Mouse (Mus musculus) neural tube, embryonic 14.5 days (tissue): ENCODE measurements around the gene Rundc3a. TPM values are rescaled to one million over a fixed set of nuclear protein-coding genes. Genes with fewer than 3 reads are reported as not detected.

Source experiments
- ATAC-seq: fragments of 200-750 bp; cut with Nextera tagmentation; 2 replicates; pipeline ENCODE4 v1.8.0; 2017; ENCODE audit warnings: low read depth, mild to moderate bottlenecking, moderate TSS enrichment, moderate library complexity
- H3K27ac ChIP-seq: fragments of 300-500 bp; sonication (generic); 2 replicates; pipeline ENCODE4 v1.5.1; 2014; ENCODE audit warnings: low read depth, mild to moderate bottlenecking, control low read depth, low read length, moderate library complexity, mixed read lengths
- H3K27me3 ChIP-seq: fragments of 300-500 bp; sonication (generic); 2 replicates; pipeline ENCODE4 v1.6.1; 2014; ENCODE audit warnings: low read length; ENCODE audit not compliant: control insufficient read depth, insufficient read depth
- H3K36me3 ChIP-seq: fragments of 300-500 bp; sonication (generic); 2 replicates; pipeline ENCODE4 v1.6.1; 2014; ENCODE audit warnings: low read length, mixed read lengths; ENCODE audit not compliant: control insufficient read depth, insufficient read depth
- H3K4me1 ChIP-seq: fragments of 300-500 bp; sonication (generic); 2 replicates; pipeline ENCODE4 v1.6.1; 2014; ENCODE audit warnings: low read length; ENCODE audit not compliant: control insufficient read depth, insufficient read depth
- H3K4me2 ChIP-seq: fragments of 300-500 bp; sonication (generic); 2 replicates; pipeline ENCODE4 v1.6.1; 2014; ENCODE audit warnings: mild to moderate bottlenecking, low read depth, low read length, control low read depth
- H3K4me3 ChIP-seq: fragments of 300-500 bp; sonication (generic); 2 replicates; pipeline ENCODE4 v1.5.1; 2014; ENCODE audit warnings: low read depth, low read length, control low read depth, mixed read lengths
- H3K9ac ChIP-seq: fragments of 300-500 bp; sonication (generic); replicated peaks from 2 replicates; pipeline ENCODE4 v1.6.1; 2014; ENCODE audit warnings: low read depth, mild to moderate bottlenecking, control low read depth, low read length, mixed read lengths
- H3K9me3 ChIP-seq: fragments of 300-500 bp; sonication (generic); 2 replicates; pipeline ENCODE4 v1.6.1; 2016; ENCODE audit warnings: low read length; ENCODE audit not compliant: control insufficient read depth
- WGBS: fragments of 180-500 bp; shearing (Covaris S2); extraction: QIAGEN DNeasy Blood & Tissue Kit; methylation state at CpG from one replicate; pipeline ENCODE4 v1.1.7; 2014; 5-methylcytosine and 5-hydroxymethylcytosine counted together
- polyA plus RNA-seq: library from polyadenylated mRNA; unstranded; fragments of >200 nt; fragmentation: Nextera tagmentation; extraction: Ambion mirVana; gene quantifications from 2 replicates; pipeline ENCODE4 v1.2.1, GENCODE M21; 2014

Gene Rundc3a
- 97.8 and 115 TPM in 2 replicates for polyA plus RNA-seq

DNA sequence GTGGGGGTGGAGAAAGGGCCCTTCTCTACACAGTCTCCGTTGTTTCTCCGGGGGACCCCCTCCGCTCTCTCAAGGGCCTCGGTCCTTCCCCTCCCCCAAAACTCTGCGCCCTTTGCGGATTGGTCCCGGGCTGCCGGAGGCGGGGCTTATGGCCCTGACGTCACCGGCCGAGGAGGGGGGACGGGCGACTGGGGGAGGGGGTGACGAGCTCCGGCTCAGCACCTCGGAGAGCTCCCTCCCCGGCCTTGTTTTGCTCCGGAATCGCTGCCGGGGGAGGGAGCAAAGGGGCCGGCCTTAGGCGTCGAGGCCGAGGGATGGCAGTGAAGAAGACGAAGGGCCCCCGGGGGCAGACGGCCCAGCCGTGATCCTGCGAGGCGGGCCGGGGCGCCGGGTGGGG, at the start of gene Rundc3a:
TSS of gene Rundc3a (plus strand) at position 166 of the 397 bp plus-strand sequence.
- H3K4me3 ChIP-seq: peak within 1 kb of the TSS; percentile 66
- ATAC-seq: peak; percentile 91
- peaks cover 2% of the 10 kb centered on the region; the same call in 1 of the 2 replicates for H3K36me3 ChIP-seq
- peak within 1 kb of the TSS; percentile 95 for H3K9ac ChIP-seq
- under 1% methylated on average over 30 of the region's 34 CpGs for WGBS
- no peaks in the 10 kb centered on the region for H3K27me3 ChIP-seq
- H3K9me3 ChIP-seq: no peaks in the 10 kb centered on the region
- peak within 1 kb of the TSS; percentile 74 for H3K4me2 ChIP-seq
- H3K4me1 ChIP-seq: peaks cover 41% of the 10 kb centered on the region
- peak within 1 kb of the TSS; percentile 96 for H3K27ac ChIP-seq

DNA sequence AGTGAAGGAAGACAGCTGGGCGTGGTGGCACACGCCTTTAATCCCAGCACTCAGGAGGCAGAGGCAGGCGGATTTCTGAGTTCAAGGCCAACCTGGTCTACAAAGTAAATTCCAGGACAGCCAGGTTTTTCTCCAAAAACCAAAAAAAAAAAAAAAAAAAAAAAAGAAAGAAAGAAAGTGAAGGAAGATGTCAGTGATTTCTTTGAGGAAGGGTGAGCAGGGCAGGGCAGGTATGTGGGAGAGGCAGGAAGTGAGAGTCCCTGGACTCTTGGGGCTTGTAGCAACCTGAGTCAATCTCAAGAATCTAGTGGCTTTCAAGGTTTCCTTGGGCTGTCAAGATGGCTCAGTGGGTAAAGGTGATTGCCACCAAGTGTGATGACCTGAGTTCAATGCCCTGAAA, 48.7 kb upstream of the Rundc3a start:
- H3K4me3 ChIP-seq: no peak overlapping the region
- H3K27me3 ChIP-seq: no peaks in the 10 kb centered on the region
- H3K4me1 ChIP-seq: no peaks in the 10 kb centered on the region
- H3K4me2 ChIP-seq: no peak overlapping the region
- H3K9ac ChIP-seq: no peak overlapping the region
- no peak for ATAC-seq
- no peak overlapping the region for H3K27ac ChIP-seq
- 90% methylated on average over 3 of the region's 3 CpGs for WGBS
- no peaks in the 10 kb centered on the region for H3K9me3 ChIP-seq
- no peaks in the 10 kb centered on the region for H3K36me3 ChIP-seq

DNA sequence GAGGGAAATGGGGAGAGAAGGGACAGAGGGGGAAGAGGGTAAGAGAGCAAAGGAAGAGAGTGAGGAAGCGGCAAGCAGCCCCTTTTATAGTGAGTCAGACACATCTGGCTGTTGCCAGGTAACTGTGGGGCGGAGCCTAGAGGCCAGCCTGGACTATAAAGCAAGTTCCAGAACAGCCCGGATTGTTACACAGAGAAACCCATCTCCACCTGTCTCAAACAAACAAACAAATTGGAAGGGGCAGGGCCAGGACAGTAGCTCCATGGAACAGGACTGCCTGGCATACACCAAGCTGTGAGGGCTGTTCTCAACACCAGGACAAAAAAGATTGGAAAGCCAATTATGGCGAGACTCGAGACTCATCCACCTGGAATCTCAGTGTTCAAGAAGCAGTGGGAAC, 46.3 kb upstream of the Rundc3a start:
- H3K9ac ChIP-seq: no peak overlapping the region
- H3K4me2 ChIP-seq: no peak overlapping the region
- no peaks in the 10 kb centered on the region for H3K9me3 ChIP-seq
- ATAC-seq: no peak
- whole genome bisulfite sequencing: 51% methylated on average over 5 of the region's 5 CpGs
- no peak overlapping the region for H3K27ac ChIP-seq
- no peaks in the 10 kb centered on the region for H3K27me3 ChIP-seq
- H3K4me3 ChIP-seq: no peak overlapping the region
- no peaks in the 10 kb centered on the region for H3K36me3 ChIP-seq
- no peaks in the 10 kb centered on the region for H3K4me1 ChIP-seq

DNA sequence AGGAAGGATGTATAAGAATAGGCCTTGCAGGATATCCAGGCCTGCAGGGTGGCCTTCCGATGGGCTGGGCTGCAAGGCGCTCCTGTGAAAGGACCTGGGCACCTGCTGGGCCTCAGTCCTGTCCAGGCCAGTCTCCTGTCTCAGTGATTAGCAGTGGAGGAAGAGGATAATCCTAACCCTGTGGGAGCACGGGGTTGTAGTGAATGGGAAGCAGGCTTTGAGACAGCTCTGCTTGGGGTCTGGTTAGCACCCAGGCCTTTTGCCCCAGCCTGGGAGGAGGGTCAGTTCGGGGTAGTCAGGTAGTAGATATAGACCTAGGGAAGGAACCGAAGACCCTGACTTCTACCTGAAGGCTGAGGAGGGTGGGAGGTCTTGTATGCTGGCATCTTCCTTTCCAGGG, 45.5 kb upstream of the Rundc3a start:
- H3K36me3 ChIP-seq: no peaks in the 10 kb centered on the region
- H3K4me2 ChIP-seq: no peak overlapping the region
- no peak overlapping the region for H3K4me3 ChIP-seq
- ATAC-seq: no peak
- H3K27me3 ChIP-seq: no peaks in the 10 kb centered on the region
- H3K9me3 ChIP-seq: no peaks in the 10 kb centered on the region
- WGBS: 76% methylated on average over 5 of the region's 5 CpGs
- no peaks in the 10 kb centered on the region for H3K4me1 ChIP-seq
- H3K27ac ChIP-seq: no peak overlapping the region
- H3K9ac ChIP-seq: no peak overlapping the region

DNA sequence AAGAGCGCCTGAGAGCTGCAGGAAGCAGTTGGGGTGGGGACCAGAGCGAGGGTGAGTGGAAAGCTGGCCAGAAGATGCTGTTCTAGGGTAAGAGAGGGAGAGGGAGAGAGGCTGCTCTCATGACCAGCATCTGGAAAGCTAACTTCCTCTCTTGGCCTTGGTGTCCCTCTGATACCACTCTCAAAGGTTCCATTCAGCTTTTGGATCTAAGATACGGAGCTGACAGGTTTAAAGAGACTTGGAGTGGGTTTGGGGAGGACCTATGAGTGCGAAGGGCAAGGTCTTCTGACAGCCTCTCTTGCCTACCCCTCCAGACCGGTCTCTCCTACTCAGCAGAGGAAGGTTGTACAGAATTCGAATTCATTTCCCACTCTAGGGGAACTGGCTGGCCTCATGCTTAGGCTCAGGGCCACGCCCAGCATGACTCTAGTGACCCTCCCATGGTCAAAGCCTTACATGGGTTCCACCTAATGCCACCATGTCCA, 45.1 kb upstream of the Rundc3a start:
- no peaks in the 10 kb centered on the region for H3K36me3 ChIP-seq
- no peak for ATAC-seq
- H3K4me3 ChIP-seq: no peak overlapping the region
- WGBS: 92% methylated on average over 7 of the region's 7 CpGs
- H3K9ac ChIP-seq: no peak overlapping the region
- H3K27me3 ChIP-seq: no peaks in the 10 kb centered on the region
- no peak overlapping the region for H3K4me2 ChIP-seq
- H3K4me1 ChIP-seq: no peaks in the 10 kb centered on the region
- no peak overlapping the region for H3K27ac ChIP-seq
- no peaks in the 10 kb centered on the region for H3K9me3 ChIP-seq

DNA sequence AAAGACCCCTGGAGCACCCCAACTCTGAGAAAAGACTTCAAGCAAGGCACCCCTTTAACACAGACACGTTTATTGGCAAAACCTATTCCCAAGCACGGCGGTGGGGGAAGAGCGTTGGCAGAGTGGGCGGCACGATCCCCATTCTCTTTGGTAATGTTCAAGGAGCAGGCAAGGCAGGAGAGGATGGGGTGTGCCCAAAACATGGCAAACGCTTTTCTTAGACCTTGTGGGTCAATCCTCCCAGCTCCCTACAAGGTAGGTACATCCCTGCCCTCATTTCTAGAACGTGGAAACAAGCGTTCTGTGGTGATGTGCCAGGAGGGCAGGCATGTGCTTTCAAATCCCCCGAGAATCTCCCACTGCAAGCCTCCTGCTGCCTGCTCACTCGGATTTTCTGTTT, 44.4 kb upstream of the Rundc3a start:
- H3K27ac ChIP-seq: no peak overlapping the region
- no peaks in the 10 kb centered on the region for H3K27me3 ChIP-seq
- WGBS: 80% methylated on average over 11 of the region's 11 CpGs
- no peaks in the 10 kb centered on the region for H3K36me3 ChIP-seq
- H3K4me2 ChIP-seq: no peak overlapping the region
- H3K9ac ChIP-seq: no peak overlapping the region
- ATAC-seq: no peak
- no peaks in the 10 kb centered on the region for H3K4me1 ChIP-seq
- no peaks in the 10 kb centered on the region for H3K9me3 ChIP-seq
- no peak overlapping the region for H3K4me3 ChIP-seq

DNA sequence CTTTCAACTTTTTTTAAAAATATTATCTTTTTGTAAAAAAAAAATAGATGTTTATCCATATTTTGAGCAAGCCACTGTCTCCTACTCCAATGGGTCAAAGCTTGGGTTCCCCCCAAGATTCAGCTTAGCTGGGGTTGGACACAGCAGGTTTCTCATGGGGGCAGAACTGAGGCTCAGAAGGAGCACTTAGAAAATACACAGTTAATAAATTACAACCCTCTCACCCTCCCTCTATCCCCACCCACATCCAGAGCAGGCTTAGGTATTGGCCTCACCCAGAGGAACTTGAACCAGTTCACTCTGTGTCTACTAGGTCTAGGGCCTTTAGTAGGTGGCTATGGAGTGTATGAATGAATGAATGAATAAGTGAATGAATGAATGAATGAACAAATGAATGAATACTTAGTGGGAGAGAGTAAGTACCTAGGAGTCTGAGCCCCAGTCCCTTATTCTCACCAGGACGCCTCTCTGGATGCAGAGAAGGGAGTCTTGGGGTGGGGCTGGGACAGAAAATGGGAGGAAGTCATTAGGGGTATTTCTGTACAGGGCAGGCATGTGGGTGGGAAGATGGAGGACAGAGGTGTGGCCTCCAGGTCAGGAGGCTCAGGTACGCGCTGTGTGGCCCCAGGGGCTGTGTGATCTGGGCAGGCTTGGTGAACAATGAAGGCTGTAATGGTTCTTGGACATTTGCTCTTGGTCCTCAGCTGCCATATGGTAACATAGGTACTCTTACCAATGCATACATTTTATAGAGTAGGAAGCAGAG, 43.8 kb upstream of the Rundc3a start:
- ATAC-seq: no peak
- H3K9ac ChIP-seq: no peak overlapping the region
- H3K36me3 ChIP-seq: no peaks in the 10 kb centered on the region
- 81% methylated on average over 3 of the region's 3 CpGs for WGBS
- H3K4me1 ChIP-seq: no peaks in the 10 kb centered on the region
- no peak overlapping the region for H3K4me3 ChIP-seq
- no peaks in the 10 kb centered on the region for H3K9me3 ChIP-seq
- H3K4me2 ChIP-seq: no peak overlapping the region
- H3K27ac ChIP-seq: no peak overlapping the region
- H3K27me3 ChIP-seq: no peaks in the 10 kb centered on the region

DNA sequence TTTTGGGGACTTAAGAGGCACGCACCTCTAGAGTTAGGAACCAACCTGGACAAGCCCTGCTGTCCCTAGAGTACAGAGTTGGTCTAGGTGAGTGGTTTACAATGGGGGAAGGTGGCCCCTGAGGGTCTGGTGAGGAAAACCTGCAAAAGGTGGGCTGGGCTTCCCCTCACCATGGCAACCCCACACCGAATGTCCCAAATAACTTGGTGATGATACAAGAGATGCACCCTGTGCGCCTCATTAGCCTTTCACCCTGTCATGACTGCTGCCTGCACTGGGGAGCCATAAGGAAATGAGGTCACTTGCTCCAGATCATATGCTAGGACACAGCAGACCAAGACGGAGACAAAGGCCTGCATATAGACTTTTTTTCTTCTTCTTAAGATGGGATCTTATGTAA, 42.8 kb upstream of the Rundc3a start:
- Histone ChIP-seq H3K9ac (no peak overlapping the region), H3K27me3 (no peaks in the 10 kb centered on the region), H3K4me1 (no peaks in the 10 kb centered on the region), H3K9me3 (no peaks in the 10 kb centered on the region), H3K4me3 (no peak overlapping the region), H3K36me3 (no peaks in the 10 kb centered on the region), H3K27ac (no peak overlapping the region), H3K4me2 (no peak overlapping the region)
- no peak for ATAC-seq
- 83% methylated on average over 4 of the region's 4 CpGs for WGBS

DNA sequence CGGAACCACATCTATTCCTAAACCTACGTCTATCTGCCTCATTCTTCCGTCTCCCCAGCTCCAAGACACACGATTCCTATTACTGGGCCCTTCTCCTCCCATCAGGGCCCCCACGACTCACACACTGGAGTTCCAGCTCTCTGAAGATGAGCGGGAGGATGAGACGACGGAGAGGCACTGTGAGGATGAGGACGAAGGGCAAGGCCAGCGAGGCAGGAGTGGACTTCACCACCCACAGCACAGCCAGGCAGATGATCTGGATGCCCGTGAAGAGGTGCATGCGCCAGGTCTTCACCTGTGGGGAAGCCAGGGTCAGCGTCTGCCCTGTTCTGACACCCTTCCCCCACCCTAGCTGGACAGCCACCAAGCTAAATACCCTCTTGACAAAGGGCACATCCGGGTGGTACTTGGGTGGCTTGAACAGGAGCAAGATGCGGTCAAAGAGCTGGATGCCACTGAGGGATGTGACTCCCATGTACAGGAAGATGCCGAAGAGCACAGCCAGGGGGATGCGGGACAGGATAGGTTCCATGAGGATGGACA, 42.2 kb upstream of the Rundc3a start:
- no peak overlapping the region for H3K27ac ChIP-seq
- no peak overlapping the region for H3K9ac ChIP-seq
- no peak overlapping the region for H3K4me3 ChIP-seq
- no peaks in the 10 kb centered on the region for H3K4me1 ChIP-seq
- H3K9me3 ChIP-seq: no peaks in the 10 kb centered on the region
- no peaks in the 10 kb centered on the region for H3K27me3 ChIP-seq
- no peaks in the 10 kb centered on the region for H3K36me3 ChIP-seq
- 90% methylated on average over 17 of the region's 17 CpGs for WGBS
- no peak overlapping the region for H3K4me2 ChIP-seq
- no peak for ATAC-seq
